Mouse (Mus musculus): ENCODE results near the gene Parp1.
"Not testable (repeated sequence)": the region's sequence is repeated elsewhere in the genome, so short reads cannot be mapped to it uniquely, and the experiment has no call there.

Parp1 gene

GRCm38 (mm10) chr1:180637796-180638195 is 69.1 kb downstream of the Parp1 start:
- not testable (repeated sequence) for DNase-seq (ENCODE audit: low spot score)

DNA sequence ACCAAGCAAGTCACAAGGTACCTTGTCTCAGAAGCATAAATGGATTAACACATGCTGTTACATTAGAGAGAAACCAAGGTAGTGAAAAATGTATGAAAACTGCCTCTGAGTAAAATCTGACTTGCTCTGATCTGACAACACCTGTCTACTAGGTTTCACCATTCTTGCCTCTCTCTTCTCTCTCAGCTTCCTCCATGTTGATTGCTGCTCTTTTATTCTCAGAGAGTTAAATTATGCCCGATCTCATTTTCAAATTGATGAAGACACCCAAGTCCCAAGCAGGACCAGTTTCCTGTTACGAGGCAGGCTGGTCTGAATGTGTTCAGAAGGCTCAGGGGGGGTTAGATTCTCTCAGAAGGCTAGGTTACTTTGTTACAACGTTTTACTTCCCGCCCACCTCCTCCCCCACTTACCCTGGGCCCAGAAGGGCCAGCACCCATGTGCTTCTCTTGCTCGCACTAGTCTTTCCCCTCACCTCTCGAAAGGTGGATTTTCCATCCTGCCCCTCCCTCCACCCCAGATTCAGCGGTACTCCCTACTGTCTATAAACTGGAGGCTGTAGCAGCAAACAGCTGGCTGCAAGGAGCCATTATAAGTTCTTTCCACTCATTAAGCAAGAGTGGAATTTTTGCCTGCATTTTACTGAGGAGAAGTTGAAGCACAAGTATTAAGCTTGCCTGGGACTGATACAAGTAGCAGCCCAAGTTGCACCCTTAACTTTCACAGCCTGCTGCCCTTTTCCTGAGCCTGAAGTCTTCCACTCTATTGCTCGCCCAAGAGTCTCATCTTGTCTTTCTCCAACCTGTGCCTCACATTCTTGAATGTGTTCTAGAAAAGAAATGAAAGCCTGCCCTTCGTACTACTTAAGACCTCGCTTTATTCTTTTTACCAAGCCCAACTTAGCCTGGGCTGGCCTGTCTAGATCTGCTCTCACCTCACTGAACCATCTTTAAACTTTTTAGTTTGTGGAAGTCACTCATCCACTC is 71.0 kb downstream of the Parp1 start:
- DNase-seq (ENCODE audit: low spot score) = no peak

DNA sequence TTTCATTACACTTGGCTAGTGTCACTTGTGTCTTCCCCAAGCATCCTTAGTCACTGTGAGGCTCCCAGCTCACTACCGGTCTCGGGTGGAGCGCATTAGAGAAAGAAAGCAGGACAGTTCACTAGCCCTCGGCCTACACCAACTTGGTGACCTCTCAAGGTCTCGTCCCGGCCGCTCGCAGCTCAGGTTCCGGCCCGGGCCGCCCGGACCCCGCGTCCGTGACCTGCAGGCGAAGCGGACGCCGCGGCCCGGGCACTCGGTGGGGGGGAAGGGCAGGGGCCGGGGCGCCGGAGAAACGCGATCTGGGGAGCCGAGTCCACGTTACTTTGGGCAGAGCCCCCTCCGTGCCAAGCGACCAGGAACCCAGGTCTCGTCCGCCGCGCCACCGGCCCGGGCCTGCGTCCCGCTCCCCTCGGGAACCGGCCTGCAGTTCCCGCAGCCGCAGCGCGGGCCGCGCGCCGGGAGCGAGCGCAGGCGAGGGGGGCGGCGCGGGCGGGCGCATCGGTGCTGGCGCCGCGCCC is 71.9 kb downstream of the Parp1 start:
- peak; percentile 8 for DNase-seq (ENCODE audit: low spot score)

DNA sequence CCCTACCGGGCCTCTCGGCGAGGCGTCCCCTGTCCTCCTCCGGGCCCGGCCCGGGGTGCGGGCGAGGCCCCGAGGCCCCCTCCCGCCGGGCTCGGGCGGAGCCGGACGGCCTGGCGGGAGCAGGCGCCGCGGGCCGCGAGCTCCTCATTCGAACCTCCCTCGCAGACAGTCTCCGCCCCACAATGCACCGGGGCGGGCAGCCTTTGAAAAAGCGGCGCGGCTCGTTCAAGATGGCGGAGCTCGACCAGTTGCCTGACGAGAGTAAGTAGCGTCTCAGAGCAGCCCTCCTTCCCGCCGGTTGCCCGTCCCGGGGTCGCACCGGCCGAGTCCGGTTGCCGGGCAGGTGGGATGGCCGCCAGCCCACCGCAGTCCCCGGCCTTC is 72.4 kb downstream of the Parp1 start, which contains the start of gene Lin9:
Gene Lin9, plus strand, starts transcription at position 14 of the 381 bp plus-strand sequence.
- DNase-seq (ENCODE audit: low spot score) = peak; percentile 62

- no peak for DNase-seq (ENCODE audit: low spot score)
Measured at GRCm38 (mm10) chr1:180641518-180642227, 72.9 kb downstream of the Parp1 start.

- no peak for DNase-seq (ENCODE audit: low spot score)
Measured at GRCm38 (mm10) chr1:180642228-180642564, 73.5 kb downstream of the Parp1 start.
